Mouse (Mus musculus) brain, embryonic 14.5 days (tissue): ENCODE results near the gene Mvb12a. TPM values are rescaled to one million over a fixed set of nuclear protein-coding genes. Genes with fewer than 3 reads are reported as not detected.
A peak's percentile ranks its signal among the peaks of the same experiment; 100 is the strongest.

Experiments
- DNase-seq: peaks from one replicate; pipeline ENCODE4 v3.0.0-alpha.2; 2011; ENCODE audit warnings: low read depth
- CTCF ChIP-seq: fragments of 200-500 bp; IDR thresholded peaks from 2 replicates; pipeline ENCODE4 v1.5.1; 2012; ENCODE audit warnings: inconsistent platforms, mild to moderate bottlenecking, moderate library complexity, borderline replicate concordance; ENCODE audit not compliant: insufficient read depth, insufficient read length; ENCODE audit errors: extremely low read depth
- POLR2A ChIP-seq: fragments of 200-500 bp; IDR thresholded peaks from 2 replicates; pipeline ENCODE4 v1.6.1; 2012; ENCODE audit warnings: mild to moderate bottlenecking, inconsistent platforms, borderline replicate concordance; ENCODE audit not compliant: poor library complexity, insufficient read depth, insufficient read length, severe bottlenecking; ENCODE audit errors: extremely low read depth
- polyA plus RNA-seq: library from polyadenylated mRNA; depleted of rRNA; stranded (reverse); fragments of >200 nt; gene quantifications from 2 replicates; pipeline ENCODE4 v1.2.3, GENCODE M21; 2012; rRNA removed

Mvb12a gene
- polyA plus RNA-seq, 1 experiment: 74.0 TPM

DNA sequence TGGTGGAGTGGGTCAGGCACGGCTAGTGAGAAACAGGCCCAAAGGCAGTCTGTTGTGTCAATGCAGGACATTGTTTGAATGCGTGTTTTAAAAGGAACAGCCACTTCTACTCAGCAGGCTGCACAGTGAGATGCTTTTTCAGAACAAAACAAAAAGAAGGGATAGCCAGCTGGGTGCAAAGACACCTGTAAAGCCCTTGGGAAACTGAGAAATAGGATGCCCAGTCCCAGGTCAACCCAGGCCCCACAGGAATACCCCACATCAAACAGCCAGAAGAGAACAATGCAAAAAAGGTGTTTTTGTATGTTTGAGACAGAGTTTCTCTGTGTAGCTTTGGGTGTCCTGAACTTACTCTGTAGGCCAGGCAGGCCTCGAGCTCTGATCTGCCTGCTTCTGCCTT, 46.0 kb downstream of the Mvb12a start:
- DNase-seq: no peak
- TF ChIP-seq CTCF (no peak), POLR2A (no peak)

DNA sequence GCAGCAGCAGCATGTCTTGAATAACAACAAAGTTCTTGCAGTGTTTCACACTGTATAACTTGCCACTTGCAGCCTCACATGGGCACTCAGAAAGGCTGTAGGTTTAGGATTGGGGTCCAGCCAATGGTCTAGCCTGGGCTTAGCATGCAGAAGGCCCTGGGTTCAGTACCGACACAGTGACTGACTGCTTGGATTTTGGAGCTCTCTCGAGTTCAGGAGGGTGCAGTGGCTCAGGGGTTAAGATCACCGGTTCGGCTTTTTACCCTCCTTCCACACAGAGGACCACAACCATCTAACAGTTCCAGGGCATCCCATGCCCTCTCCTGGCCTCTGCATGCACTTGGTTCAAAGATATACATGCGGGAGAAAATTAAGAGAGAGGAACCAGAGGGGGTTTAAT, 48.3 kb downstream of the Mvb12a start:
- TF ChIP-seq POLR2A: no peak
- no peak for TF ChIP-seq CTCF
- DNase-seq: no peak

DNA sequence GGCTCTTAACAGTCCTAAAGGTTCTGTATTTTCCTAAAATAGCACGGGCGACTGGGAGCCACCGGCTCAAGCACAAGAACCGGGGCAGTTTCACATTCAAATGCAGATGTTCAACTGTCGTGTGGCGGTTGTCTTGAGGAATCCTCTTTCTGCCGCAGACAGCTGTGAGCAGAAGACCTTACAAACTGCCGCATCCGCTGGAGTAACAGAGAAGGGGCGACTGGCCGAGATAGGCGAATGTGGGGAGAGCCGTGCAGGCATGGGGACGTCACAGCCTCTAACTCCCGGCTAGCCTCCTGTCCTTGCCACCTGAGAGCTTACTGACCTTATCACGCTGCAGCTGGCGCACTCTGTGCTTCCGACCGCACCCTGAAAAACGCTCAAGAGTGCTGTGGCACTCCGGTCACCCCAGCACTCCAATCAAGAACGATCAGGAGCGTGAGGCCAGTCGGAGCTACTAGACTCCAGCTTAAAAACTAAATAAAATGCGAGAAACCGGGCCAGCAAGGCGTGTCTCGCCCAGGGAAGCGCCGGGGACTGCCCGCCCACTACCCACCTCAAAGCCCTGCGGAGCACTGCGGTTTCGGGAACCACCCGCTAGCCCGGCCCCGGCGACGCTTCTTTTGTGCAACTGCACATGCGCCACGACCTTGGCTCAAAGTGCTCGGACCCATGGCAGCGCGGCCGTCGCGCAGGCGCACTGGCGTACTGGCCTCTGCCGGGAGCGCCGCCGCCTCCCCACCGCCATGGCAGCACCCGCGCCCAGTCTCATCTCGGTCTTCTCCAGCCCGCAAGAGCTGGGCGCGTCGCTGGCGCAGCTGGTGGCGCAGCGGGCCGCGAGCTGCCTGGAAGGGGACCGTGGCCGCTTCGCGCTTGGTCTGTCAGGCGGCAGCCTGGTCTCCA, 49.0 kb downstream of the Mvb12a start, which contains the start of gene Pgls:
TSS of gene Pgls (plus strand) at position 706 of the 903 bp plus-strand sequence.
- DNase-seq: peak; percentile 97
- TF ChIP-seq POLR2A (peak; percentile 92), CTCF (no peak)

DNA sequence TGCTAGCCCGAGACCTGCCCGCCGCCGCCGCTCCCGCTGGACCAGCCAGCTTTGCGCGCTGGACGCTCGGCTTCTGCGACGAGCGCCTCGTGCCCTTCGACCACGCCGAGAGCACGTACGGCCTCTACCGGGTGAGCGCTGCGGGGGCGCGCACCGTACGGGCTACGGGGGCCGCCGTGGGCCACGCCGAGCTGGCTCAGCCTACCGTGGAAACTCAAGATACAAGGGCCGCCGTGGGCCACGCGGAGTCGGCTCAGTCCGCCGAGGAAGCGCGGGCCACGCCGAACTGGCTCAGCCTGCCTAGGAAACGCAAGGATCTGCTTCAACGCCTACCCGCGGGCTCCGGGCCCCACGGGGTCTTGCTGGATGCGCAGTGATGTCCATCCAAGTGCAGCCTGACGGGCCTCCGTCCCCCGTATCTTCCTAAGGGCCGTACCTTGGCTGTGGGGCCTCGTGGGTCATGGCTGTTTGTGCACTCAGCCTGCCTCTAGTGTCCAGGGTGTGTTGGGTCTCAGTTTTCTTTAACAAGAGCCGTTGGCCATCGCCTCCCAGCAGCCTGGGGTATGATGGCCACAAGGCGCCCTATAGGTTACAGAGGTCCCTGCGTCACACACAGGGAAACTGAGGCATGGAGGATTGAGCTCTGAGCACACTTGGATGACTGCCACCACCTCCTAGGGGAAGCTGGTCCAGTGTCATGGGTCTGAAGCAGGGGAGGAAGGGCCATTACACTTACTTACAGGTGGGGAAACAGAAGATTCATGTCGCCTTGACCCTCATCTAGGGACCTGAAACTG, 49.9 kb downstream of the Mvb12a start:
- peak; percentile 86 for DNase-seq
- TF ChIP-seq POLR2A (no peak), CTCF (no peak)

DNA sequence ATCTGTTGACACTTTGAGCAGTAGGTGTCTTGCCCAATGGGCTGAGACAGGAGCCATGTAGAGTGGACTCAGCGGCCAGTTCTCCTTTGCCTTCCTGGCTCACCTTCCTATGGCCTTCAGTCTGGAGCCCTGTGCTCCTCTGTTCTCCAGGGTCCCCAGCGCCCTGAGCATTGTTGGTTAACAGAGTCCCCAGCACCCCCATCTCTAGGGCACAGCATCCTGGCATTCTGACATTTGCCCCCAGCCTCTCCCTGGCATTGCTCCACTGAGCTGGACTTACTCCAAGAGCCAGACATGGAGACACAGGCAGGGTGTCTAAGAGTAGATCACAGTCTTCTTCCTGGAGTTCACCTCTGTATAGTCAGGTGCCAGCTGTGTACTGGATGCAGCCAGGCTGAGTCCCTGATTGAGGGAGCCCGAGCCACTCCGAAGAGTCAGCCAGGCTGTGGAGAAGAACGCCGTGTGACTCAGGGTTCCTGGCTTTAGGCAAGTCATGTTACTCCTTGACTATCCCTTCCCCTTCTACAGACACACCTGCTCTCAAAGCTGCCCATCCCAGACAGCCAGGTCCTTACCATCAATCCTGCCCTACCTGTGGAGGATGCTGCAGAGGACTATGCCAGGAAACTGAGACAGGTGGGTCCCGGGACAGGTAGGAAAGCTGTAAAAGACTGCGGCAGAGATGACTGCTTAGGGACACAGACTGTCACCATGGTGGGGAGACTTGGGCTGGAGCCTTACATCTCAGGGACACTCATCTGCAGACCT, 51.0 kb downstream of the Mvb12a start:
- no peak for TF ChIP-seq CTCF
- no peak for TF ChIP-seq POLR2A

DNA sequence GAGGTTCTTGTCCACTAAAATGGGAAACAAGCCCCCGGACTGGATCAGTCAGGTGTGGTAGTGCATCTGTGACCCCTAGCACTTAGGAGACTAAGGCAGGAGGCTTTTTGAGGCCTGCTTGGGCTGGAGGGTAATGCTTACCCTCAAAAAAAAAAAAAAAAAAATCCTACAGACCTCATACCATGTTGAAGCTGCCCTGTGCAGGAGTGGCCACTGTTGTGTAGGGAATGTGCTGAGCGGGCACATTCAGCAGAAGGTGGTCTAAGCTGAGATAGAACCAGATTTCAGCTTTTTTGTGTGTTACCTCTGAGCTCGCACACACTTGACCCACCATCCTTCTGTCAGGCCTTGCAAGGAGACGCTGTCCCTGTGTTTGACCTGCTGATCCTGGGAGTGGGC, 51.6 kb downstream of the Mvb12a start:
- TF ChIP-seq POLR2A: no peak
- no peak for TF ChIP-seq CTCF
- DNase-seq: no peak

More for the DNA sequence above, 51.0 kb downstream of the Mvb12a start:
- no peak for DNase-seq

DNA sequence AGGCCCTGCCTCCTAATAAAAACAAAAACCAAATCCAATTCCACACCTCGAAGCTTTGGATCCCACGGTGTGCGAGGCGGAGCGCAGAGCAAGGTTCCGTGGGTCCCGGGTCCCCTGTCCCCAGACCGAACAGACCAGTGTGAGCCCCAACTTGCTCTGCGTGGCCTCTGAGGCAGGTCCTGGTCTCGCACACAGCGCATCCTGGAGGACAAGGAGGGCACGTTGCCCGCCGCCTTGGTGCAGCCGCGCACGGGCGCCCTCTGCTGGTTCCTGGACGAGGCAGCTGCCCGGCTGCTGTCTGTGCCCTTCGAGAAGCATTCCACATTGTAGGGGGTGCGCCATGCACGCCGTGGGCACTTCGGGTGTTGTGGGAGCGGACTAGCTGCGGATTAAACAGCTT, 53.1 kb downstream of the Mvb12a start:
- DNase-seq: peak; percentile 87
- TF ChIP-seq CTCF: peak; percentile 99
- TF ChIP-seq POLR2A: no peak

DNA sequence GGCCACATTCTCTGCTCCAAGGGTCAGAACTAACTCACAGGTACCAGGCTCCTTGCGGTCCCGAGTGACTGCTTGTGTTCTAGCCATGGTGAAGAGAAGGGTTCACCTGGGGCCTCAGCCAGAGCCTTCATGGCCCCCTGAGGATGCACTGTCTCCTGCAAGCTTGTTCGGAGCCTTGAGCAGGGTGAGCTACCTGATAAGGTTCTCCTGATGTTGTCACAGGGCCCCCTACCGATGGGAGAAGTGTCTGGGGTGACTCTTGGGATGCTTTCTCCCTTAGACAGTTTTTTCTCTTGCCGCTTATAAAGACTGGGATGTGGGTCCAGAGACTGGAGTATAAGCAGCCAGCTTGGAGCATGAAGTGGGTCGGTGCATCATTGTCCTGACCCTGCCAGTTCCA, 53.7 kb downstream of the Mvb12a start:
- no peak for DNase-seq
- TF ChIP-seq CTCF (no peak), POLR2A (no peak)

DNA sequence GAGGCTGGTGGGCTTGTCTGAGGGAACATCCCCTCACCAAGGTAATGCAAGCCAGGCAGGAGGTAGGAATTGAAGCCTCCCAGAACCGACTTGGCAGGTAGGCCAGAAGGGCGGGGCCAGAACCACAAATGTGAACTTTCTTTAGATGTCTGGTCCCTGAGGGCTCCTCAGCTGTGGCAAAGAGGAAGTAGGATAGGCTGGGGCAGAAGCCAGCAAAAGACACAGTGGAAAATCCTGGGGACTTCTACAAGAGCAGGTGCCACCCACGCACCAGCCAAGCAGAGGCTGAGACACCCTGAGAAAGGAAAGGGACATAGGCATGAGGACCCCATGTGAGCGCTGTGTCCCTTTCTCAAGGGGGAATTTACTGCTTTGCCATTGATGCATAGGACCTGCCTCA, 54.1 kb downstream of the Mvb12a start:
- DNase-seq: no peak
- TF ChIP-seq CTCF (no peak), POLR2A (no peak)

DNA sequence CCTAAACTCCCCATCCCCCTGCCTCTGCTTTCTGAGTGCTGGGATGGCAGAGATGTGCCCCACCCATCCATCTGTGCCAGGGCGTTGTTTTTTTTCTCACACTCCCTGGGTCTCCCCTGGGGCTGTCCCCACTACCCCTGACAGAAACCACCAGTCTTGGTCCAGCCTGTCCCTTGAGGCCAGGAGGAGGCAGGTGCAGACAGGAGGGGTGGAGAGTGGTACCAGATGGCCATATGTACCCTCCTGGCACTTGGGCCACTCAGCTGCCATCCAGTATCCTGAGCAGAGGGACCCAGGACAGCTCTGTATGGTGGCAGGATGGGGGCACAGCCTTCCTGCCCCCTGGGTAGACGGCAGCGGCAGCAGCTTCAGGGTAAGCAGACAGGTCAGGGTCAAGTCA, 54.7 kb downstream of the Mvb12a start, which contains the start of gene Fam129c:
TSS of gene Fam129c (plus strand) at position 198 of the 400 bp plus-strand sequence.
- TF ChIP-seq CTCF (no peak), POLR2A (no peak)
- no peak for DNase-seq

Other genes with a start within 250 kb of the Mvb12a start
- 155 and 176 TPM in 2 replicates for gene Use1, start 176.1 kb upstream of the Mvb12a start, polyA plus RNA-seq
- 5.4 and 6.0 TPM in 2 replicates for gene Ocel1, start 171.6 kb upstream of the Mvb12a start, polyA plus RNA-seq
- 59.4 and 61.5 TPM in 2 replicates for gene Nr2f6, start 161.0 kb upstream of the Mvb12a start, polyA plus RNA-seq
- gene Ushbp1, start 147.1 kb upstream of the Mvb12a start, polyA plus RNA-seq: 8.7 and 9.4 TPM in 2 replicates
- gene Babam1, start 146.1 kb upstream of the Mvb12a start, polyA plus RNA-seq: 115 and 119 TPM in 2 replicates
- 12.1 and 29.4 TPM in 2 replicates for gene Ankle1, start 136.9 kb upstream of the Mvb12a start, polyA plus RNA-seq
- gene Abhd8, start 79.3 kb upstream of the Mvb12a start, polyA plus RNA-seq: 163 and 168 TPM in 2 replicates
- gene Mrpl34, start 78.0 kb upstream of the Mvb12a start, polyA plus RNA-seq: 94.8 and 124 TPM in 2 replicates
- 206 and 229 TPM in 2 replicates for gene Dda1, start 73.7 kb upstream of the Mvb12a start, polyA plus RNA-seq
- 124 and 153 TPM in 2 replicates for gene Ano8, start 57.0 kb upstream of the Mvb12a start, polyA plus RNA-seq
- gene Gtpbp3, start 54.8 kb upstream of the Mvb12a start, polyA plus RNA-seq: 25.5 and 34.2 TPM in 2 replicates
- gene Plvap, start 31.2 kb upstream of the Mvb12a start, polyA plus RNA-seq: 10.1 and 13.0 TPM in 2 replicates
- 0.11 and 0.56 TPM in 2 replicates for gene Ccdc194, start 17.2 kb upstream of the Mvb12a start, polyA plus RNA-seq
- 11.4 and 18.1 TPM in 2 replicates for gene Bst2, start 5.5 kb upstream of the Mvb12a start, polyA plus RNA-seq
- 0.07 and 0.16 TPM in 2 replicates for gene Tmem221, start 15.9 kb downstream of the Mvb12a start, polyA plus RNA-seq
- not detected in 2 replicates for gene Nxnl1, start 23.7 kb downstream of the Mvb12a start, polyA plus RNA-seq
- gene Slc27a1, start 26.0 kb downstream of the Mvb12a start, polyA plus RNA-seq: 130 and 165 TPM in 2 replicates
- 113 and 128 TPM in 2 replicates for gene Pgls, start 49.3 kb downstream of the Mvb12a start, polyA plus RNA-seq
- 7.7 and 8.7 TPM in 2 replicates for gene Fam129c, start 54.7 kb downstream of the Mvb12a start, polyA plus RNA-seq
- 128 and 150 TPM in 2 replicates for gene Colgalt1, start 68.1 kb downstream of the Mvb12a start, polyA plus RNA-seq
- 84.9 and 86.4 TPM in 2 replicates for gene Unc13a, start 128.8 kb downstream of the Mvb12a start, polyA plus RNA-seq
- gene Jak3, start 133.4 kb downstream of the Mvb12a start, polyA plus RNA-seq: 3.7 and 5.1 TPM in 2 replicates
- gene Insl3, start 146.3 kb downstream of the Mvb12a start, polyA plus RNA-seq: 0.60 and 1.1 TPM in 2 replicates
- 0.45 and 0.46 TPM in 2 replicates for gene B3gnt3, start 158.9 kb downstream of the Mvb12a start, polyA plus RNA-seq
- gene Fcho1, start 182.8 kb downstream of the Mvb12a start, polyA plus RNA-seq: 146 and 203 TPM in 2 replicates